Mouse (Mus musculus): Measurements from ENCODE around the gene Pmepa1.

Gene Pmepa1

DNA sequence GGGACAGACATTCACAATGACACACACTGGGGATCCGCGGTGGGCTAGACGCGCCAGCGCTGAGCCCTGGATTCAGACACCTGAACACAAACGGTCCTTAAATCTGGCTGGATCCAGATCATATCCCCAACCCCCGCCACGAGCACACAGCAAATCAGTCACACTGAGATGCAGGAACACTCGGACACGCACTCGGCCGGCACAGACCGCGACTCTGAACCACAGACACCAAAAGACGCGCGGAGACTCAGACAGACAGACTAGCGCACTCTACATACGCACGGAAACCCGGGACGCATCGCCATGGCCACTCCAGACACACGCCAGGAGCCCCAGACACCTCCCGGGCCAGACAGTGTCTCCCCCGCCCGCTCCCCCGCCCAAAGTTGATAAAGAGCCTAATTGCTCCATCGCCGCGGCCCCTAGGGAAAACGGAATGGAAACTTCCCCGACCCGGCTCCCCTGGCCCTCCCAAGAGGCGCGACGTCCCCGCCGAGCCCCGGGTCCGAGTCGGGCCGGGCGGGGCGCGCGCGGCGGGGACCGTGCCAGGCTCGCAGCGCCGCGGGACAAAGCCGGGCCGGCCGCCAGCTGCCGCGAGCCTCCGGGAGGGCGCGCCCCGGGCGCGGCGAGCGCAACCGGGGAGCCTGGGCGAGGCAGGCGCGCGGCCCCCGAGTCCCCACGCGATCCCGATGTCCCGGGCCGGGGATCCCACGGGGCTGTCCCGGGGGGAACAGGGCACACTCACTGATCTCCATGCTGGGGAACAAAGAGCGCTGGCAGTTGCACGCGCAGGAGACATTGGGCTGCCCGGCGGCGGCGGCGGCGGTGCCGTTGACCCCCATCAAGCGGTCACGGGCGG is 761 bp downstream of the Pmepa1 start:
- no peak for DNase-seq (ENCODE audit: low spot score)

DNA sequence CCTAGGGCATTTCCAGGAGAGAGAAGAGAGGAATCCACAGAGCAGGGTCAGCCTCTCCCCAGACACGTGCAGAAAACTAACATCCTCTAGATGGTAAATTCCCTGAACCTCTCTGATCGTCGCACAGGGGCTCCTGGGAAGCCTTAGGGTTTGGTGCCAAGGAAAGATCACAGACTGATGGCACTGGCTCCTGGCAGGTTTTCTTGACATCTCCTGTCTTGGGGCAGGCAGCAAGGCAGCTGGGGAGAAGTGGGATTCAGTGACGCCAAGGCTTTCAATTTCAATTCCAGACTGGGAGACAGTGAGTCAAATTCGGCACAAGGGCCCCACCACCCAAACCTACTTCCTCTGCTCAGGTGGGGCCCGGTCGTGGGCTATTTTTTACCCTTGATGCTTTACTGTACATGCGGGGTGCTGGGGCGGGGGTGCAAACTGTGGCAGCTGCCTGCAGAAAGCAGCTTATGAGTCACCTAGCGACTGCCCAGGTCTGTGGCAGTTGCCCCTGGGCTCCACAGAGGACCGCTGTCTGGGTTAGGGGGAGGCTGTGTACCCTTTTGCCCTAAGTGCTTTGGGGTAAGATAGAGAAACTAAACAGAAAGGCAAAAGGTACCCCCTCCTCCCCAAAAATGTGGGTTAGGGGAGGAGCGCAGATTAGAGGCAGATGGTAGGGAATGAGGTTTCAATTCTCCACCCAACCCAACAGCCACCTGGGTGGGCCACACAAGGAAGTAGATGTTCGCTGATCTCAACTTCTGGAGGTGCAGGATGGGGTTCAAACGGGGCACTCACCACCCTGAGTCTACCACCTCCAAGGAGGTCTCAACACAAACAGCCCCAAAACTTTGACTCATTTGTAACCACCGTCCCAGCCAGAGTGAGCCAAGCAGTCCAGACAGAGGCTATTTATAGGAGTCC is 1.6 kb downstream of the Pmepa1 start:
- DNase-seq (ENCODE audit: low spot score), result no peak

DNA sequence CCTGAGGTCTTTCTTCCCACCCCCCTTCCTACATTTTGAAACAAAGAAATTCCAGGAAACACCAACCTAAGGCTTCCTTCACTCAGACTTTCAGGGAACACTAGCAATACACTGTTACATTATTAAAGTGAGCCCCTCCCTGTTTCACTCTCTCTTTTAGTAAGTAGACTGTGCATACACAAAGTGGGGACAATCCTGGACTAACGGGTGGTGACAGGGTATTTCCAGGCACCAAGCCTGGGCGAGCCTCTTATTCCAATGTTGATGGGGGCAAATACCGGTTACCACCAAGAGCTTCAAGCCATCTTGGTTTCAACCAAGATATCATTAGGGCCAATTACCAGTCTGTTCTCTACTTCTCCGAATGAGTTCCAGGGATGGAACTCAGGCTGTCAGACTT is 2.4 kb downstream of the Pmepa1 start:
- DNase-seq (ENCODE audit: low spot score), result no peak

DNA sequence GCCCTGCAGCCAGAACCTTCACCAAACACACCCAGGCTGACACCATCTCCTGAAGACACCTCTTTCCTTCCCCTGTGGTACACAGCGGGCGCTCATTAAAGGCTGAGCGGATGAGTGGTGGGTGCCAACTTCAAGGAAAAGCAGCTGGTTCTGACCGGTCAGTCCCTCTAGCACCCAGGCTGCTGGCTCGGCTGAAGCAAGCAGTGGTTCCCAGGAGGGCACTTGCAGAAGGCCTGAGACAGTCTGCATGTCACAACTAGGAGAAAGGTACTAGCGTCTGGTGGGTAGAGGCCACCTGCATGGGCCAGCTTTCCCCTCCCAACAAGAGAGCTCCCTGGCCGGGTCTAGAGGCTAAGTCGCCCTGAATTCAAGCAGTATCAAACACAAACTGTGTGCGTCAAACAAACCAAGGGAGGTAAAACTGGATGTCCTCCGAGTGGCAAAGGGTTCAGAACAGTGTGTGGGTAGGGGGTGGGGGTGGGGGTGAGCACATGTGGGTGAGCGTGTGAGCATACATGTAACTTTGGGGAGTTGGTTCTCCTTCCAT is 3.9 kb downstream of the Pmepa1 start:
- DNase-seq (ENCODE audit: low spot score), result no peak

DNA sequence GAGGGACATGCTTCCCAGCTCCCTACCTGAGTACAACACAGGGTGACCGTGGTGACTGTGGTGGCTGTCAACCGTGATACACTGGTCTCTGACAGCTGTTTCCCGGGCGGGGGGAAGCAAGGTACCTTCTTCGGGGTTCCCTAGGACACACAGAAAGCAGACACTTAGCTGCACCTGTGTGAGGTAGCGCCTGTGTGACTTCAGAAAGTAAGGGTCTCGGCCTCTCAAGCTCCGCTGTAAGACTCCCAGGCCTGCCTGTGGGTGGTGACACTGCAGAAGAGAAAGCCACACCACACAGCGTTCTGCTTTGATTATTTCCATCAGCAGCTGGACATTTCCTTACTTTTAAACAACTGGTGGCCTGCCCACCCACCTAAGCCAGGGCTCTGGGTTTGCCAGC is 4.8 kb downstream of the Pmepa1 start:
- DNase-seq (ENCODE audit: low spot score), result no peak

DNA sequence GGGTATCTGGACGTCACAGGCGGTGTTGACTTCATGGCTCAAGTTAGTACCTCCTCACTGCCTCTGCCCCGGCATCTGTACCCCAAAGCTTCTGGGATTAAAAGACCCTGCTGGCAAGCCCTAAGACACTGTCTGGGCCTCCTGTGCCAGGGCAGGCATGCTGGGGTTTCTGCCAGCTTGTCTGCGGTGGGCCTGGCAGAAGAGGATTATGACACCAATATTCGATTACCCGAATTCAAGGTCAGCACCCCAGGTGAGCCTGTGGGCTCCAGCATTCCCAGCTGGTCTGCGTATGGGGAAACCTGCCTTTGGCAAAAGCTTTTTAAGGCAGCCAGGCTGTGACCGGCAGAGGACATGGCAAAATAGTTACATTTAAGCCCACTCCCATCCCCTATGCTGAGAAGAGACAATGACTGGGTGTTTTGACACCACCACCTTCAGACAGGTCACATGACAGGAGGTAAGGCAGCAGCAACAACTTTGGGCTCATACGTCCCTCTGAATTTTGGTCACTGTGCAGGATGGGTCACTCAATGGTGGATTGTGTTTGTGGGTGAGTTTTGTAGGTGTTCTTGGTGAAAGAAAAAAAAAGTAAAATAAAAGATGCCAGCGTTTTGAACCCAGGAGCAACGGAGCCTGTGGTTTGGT is 5.6 kb downstream of the Pmepa1 start:
- DNase-seq (ENCODE audit: low spot score), result no peak

DNA sequence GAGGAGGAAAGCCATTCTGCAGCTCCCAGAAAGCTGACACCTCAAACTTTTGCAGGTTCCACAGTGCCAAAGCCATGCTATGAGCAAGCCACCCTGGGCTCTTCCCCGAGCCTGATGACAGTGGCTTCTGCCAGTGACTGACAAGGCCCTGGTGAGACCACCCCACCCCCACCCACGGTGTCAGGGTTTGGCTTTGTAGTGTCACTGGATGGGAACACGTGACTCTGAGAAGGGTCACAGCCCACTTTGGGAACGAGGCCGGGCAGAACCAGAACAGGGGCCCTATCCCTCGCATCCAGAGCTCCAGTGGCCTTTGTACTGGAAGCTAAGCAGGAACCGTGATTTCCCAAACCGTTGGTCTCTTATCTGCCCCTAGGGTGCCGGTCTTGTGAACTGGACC is 6.1 kb downstream of the Pmepa1 start:
- DNase-seq (ENCODE audit: low spot score), result no peak

DNA sequence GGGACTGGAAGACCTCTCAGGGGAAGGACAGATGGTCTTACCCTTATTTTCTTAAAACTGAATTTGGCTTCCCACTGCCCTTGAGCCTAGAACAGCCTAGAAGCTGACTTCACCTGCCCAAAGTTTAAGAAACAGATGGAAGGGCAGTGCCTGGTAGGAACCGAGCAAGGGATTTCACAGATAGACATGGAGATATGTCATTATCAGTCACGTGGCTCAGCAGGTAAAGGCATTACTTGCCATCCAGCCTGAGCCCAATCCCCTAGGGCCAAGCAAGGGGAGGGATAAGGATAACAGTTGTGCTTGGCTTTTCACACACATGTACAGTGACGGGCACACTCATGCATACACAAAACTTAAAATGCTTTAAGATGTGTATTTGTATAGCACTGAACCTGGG is 8.8 kb downstream of the Pmepa1 start:
- DNase-seq (ENCODE audit: low spot score), result no peak

DNA sequence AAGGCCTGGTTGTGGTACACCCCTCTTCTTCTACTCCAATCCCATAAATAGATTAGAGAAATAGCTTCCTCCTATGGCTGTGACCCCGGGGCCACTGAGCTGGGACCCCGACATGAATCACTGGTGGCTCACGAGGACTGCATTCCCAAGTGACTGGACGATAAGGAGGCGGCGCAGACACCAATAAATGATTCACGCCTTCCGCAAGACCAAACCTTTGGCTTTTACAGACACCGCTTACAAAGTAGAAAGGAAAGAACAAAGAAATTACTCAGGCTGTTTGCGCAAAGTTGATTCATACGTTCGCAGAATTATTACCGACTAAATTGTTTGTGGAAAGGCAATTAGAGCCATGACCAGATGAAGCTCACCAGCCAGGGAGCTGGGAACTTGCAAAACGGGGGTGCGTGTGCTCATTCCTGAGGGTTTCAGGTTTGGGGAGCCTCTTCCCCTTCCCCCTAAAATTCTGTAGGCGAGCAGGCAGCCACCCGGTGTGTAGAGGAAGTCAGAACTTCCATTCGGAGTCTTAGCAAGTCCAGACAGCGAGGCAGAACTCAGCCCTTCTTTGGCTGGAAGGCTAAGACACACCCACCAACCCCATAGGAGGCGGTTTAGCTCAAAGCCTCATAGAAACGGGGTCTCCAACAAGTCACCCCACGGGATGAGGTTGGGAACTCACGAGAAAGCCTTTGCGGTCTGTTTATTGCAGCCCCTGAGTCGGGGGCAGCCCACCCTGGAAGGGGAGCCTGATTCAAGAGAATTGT is 9.8 kb downstream of the Pmepa1 start:
- DNase-seq (ENCODE audit: low spot score), result no peak

DNA sequence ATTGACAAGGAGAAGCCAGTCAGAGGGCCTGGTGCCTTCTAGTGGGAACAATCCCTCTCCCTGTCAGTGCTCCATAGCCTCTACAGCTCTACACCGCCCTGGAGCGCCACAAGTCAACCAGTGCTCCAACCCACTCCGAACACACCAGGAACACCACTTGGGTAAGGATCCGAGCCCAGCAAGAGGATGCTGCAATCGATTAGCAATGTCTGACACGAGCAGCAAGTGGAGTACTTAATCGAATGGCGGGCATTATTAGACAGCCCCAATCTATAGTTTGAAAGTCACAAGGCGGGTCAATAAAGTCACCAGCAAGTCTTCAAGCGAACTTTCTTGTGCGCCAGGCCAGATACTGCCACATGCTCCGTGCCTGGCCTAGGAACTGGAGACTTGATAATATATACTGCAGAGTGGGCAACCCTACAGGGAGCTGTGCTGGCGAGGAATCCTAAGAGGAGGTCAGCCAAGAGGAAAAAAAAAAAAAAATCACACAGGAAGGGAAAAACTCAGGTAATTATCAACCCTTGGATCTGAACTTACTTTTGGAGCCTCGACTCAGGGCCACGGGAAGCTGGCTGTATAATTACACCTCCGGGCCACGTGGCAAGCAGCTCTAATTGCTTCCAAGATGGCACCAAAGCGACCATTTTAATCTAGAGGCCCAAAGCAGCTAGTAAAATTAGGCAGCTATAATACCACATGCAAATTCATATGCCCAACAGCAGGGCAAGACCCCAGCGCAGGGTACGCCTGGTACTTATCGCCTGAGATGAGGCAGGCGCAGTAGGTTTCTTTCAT is 10.7 kb downstream of the Pmepa1 start:
- no peak for DNase-seq (ENCODE audit: low spot score)

DNA sequence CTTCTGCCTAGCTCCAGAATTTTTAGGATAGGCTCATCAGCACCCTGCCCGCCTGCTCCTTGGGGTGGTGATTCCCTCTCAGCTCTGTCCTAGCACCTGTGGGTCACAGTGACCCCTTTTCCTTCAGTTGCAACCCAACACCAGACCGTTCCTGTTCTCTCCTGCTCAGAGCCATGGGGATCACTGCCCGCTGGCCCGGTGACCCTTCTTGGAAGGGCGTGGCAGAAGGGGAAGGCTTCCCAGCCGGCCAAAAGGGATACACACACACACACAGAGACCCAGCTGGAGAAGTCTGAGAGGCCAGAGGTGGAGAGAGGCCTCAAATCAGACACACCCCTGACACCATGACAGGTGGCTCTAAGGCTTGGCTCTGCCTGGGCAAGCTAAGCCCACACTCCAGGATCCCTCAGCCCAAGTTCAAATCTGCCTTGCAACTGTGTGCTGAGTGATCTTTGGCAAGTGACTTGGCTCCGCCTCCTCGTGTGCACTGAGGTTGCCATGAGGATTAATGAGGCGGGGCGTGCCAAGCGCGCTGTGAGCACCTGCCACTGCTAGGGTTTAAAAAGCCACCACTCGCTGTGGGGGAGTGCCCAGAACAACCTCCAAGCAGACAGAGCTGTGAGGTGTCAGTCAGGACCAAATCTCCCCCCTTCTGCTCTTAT is 11.7 kb downstream of the Pmepa1 start:
- no peak for DNase-seq (ENCODE audit: low spot score)

DNA sequence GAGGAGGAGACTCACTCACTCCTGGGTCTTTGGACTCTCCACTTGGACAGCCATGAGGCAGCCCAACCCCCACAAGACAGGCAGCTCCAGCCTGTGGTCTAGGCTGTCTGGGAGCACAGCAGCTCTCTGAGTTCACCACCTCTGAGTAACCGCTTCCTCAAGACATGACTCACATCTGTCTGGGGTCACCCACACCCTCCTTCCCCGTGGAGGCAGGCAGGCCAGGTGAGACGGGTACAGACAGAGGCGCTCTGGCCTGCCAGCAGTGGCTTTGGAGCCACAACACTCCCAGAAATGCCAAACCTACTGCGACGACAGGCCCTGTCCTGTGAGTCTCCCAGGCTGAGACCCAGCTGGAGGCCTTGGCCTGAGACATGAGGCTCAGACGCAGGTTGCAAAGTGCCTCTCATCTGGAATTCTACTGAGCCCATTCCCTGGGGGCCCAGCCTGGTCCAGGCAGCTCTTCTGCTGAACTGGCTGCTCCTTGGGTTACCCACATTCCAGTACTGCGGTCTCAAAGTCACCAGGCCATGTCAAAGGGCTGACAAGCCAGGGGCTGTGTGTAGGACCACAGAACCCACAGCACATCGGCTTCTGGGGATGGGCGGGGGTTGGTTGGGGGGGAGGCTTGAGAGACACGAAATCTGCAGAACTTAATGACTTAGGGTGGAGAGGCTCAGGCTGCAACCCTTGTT is 12.6 kb downstream of the Pmepa1 start:
- DNase-seq (ENCODE audit: low spot score), result no peak

DNA sequence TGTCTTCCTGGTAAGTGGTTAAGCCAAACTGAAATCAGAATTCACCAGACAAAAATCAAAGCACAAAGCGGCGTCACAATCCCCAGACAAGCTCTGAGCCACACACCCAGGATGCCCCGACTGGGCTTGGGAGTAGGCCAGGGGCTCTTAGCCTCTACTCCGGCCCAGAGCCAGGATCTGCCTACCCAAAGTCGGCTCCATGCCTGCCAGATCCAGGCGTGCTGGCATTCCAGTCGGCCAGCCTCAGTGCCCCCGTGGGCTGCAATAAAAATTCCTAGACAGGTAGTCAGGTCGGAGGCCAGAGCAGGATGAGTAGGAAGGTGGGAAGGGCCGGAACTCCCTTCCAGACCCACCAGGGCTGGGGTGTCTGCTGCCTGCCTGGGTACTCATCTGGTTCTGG is 14.8 kb downstream of the Pmepa1 start:
- DNase-seq (ENCODE audit: low spot score), result no peak

DNA sequence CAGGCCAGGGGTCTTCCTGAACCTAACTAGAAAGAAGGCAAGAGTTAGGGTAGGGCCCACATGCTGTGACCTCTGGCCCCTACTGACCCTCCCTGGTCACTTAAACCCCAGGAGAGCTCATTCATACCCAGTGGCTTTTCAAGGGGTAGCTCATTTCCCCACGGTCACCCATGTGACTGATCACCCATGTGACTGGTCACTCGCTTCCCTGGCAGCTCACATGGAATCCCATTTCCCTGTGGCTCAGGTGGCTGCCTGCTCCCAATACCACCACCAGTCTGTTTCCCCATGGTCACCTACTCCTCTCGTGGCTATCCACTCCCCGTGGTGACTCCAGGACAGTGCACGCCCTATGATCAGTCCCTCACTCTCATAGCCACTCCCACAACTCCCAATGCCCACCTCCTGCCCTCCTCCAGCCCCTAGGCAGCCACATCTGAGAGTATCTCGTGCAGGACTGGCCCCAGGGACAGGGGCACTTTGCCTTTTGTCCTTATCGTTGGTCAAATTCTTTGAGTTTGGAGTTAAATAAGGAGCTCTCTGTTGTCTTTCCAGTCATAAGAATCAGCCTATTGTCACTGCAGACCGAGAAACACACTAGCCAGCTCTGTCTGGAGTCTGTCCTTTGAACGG is 17.8 kb downstream of the Pmepa1 start:
- DNase-seq (ENCODE audit: low spot score), result no peak

DNA sequence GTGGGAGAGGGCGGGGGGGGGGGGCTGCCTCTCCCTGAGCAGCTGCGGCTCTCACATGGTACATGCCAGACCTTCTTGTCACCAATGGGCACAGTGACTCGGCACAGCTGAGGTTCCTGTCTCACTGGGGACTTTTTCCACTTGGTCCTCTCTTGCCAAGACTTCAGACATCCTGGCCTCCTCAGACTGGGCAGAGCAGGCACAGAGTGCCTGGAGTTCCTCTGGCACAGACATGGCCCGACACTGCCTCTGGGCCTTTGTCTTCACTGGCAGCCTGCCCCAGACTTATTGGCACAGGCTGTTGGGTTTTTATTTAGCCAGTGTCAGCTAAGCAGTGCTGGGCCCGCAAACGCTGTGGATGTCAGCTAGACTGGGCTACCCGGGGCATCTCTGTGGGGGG is 18.7 kb downstream of the Pmepa1 start:
- DNase-seq (ENCODE audit: low spot score), result no peak

DNA sequence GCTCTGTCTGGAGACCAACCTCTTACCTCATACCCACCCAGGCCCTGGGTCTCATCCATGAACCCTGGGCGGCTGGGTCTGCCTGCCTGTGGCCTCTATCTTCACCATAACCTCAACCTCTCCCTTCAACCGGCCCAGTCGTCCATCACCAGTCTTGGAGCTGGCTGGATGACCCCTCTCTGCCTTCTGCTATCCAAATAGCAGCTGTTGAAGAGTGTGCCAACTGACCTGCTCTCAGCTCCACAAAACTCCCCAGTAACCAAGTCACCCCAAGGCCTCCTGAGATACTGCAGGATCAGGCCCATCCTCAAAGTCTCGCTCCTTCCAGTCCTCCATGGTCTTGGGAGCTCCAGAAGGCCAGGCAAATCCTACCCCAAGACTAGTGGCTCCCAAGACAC is 19.8 kb downstream of the Pmepa1 start:
- DNase-seq (ENCODE audit: low spot score), result no peak

DNA sequence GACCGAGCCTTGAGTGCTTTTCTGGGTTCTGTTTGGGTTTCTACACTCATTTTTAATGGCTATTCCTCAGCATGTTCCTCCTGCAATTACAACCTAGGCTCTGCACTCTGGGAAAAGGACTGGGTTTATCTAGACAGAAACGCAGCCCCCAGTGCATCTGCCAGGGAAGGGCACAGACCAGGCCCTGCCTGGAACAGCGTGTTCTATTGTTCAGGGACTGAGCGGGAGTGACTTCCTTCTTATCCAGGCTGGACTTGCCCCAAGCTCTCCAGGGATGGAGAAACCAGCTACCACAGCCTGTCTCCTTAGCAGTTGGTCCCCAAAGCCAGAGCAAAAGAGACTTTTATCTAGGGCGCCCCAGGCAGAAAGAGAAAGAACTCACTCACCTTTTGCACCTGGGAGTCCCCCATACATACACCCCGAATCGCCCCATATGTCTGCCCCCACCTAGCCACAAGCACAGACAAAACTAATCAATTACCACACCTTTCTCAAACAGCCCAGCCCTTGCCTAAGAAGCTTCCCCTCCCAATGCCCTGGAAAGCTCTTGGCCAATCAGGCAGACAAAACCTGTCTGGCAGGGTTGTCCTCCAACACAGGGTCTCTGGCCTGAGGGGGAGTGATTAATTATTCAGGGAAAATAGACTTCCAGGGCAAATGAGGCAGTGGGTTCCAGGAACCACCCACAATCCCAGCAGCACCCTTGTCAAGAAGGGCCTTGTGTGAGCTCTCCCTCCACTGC is 20.4 kb downstream of the Pmepa1 start:
- no peak for DNase-seq (ENCODE audit: low spot score)
